Mouse (Mus musculus): ENCODE results near the gene Cdk18.

DNA sequence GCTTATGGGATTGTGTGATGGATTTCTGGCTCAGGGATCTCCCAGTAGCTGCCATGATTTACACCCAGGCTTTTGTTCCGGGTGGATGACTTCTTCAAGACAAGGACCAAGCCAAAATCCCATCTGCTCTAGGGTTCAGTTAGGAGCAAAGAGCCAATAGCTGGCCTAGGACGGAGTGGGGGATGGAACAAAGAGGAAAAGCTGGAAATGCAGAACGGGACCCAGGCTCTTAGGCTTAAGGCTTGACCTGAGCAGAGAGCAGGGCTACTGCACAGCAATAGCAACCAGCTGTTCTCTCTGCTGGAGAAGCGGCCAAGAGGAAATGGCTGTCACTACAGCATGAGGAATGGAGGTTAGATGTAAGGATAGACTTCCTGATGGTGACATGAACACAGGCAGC, 14.2 kb downstream of the Cdk18 start:
- TF ChIP-seq CTCF (IDR thresholded peaks at IDR 0.05; ENCODE audit: control insufficient read depth, insufficient read depth, insufficient replicate concordance, low read depth, low read length) (no peak), POLR2A (IDR thresholded peaks at IDR 0.05; ENCODE audit: control insufficient read depth, low read depth, low read length) (no peak)
